Mouse (Mus musculus): ENCODE data around the gene Klb.

GRCm38 (mm10) chr5:65335298-65336074 is 12.6 kb upstream of the Klb start, which contains the start of gene Rfc1:
- TF ChIP-seq GATA1 (IDR thresholded peaks at IDR 0.05; ENCODE audit: borderline replicate concordance, low read length) (no peak), FLI1 (IDR thresholded peaks at IDR 0.05; ENCODE audit: low read length) (no peak)
